Mouse (Mus musculus): Measurements from ENCODE around the gene Rere.
"Not testable (repeated sequence)": the region's sequence is repeated elsewhere in the genome, so short reads cannot be mapped to it uniquely, and the experiment has no call there.

Rere gene

DNA sequence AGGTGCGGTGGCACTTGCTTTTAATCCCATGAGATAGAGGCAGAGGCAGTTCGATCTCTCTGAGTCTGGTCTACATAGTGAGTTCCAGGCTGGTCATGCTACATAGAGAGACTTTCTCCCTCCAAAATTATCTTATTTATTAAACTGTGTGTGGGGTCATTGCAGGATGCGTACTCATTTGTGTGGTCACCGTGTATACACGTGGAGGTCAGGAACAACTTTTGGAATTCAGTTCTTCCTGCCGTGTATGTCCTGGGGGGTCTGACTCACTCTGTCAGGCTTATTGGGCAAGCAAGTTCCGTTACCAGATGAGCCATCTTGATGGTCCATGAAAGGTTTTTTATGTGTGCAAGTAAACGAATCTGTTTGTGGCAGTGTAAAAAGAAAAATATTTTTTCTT is 5.5 kb downstream of the Rere start:
- DNase-seq, result no peak

DNA sequence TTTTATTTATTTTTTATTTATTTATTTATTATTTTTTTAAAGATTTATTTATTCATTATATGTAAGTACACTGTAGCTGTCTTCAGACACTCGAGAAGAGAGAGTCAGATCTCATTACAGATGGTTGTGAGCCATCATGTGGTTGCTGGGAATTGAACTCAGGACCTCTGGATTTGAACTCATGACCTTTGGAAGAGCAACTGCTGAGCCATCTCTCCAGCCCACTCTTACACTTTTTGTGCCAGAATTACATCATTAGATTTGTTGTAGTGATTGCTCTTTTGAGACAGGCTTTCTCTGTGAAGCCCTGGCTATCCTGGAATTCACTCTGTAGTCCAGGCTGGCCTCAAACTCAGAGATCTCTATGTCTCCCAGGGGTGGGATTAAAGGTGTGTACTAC is 6.0 kb downstream of the Rere start:
- not testable (repeated sequence) for DNase-seq

DNA sequence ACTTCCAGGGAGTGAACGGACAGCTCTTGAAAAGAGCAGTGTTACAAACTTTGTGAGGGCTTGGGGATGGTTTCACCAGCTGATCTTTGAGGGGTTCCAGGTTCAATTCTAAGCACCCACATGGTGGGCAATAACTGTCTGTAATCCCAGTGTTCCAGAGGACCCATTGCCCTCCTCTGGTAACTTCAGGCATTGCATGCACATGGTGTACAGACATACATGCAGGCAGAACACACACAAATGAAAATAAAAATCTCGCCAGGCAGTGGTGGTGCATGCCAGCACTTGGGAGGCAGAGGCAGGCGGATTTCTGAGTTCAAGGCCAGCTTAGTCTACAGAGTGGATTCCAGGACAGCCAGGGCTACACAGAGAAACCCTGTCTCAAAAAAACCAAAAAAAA is 10.5 kb downstream of the Rere start:
- no peak for DNase-seq

DNA sequence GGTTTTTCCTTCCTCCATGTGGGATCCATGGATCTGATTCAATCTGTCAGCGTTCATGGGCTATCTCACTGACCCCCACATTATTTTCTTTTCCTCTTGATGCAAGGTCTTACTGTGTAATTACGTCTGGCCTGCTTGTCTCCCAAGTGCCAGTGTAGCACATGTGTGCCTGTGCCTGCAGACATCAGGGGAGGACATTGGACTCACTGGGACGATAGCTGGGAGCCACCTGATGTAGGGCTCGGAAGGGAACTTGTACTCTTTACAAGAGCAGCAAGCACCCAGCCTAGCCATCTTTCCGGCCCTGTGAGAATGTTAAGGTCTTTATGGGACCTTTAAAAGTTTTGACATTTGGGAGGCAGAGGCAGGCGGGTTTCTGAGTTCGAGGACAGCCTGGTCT is 13.4 kb downstream of the Rere start:
- no peak for DNase-seq

DNA sequence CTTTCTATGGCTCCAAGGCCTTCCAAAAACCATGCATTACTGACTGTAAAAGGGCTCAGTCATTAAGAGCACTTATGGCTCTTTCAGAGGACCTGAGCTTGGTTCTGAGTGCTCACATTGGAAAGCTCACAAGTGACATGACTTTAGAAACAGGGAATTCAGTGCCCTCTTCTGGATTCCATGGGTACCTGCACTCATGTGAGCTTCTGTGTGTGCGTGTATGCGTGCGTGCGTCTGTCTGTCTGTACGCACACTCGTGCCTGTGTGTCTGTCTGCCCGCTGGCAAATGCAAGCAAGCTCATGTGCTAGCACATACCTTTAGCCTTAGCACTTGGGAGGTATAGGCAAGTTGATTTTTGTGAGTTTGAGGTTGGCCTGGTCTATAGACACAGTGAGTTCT is 14.5 kb downstream of the Rere start:
- no peak for DNase-seq

DNA sequence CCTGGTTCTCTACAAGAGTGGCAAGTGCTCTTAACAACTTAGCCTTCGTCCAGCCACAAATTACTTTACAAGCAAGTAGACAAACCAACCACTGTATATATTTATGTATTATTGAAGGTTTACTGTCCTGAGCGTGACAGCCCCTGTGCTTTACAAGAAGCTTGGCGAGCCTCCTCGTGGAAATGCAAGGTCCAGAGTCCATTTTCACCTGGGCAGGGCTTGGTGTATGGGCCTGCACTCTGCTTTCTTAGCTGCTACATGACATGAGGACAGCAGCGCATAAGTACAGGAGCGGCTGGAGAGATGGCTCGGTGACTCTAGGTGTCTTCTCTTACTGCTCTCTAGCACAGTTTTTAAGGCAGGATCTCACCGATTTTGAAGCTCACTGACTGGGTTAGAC is 21.3 kb downstream of the Rere start:
- DNase-seq, result no peak

DNA sequence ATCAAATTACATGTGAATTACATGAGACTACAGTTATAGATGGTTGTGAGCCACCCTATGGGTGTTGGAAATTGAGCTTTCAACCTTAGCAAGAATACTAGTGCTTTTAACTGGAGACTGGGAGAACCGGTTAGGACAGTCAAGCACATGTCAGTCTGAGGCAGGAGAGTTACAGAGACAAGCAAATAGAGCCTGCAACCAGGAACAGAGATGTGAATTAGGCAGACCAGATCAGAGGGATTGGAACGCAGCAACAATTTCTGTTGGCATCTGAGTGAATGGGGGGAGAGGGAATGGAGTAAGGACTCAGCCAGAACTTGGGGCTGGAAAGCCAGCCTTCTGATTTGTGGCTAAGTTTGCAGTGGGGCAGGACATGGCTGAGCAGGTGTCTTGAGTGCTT is 25.3 kb downstream of the Rere start:
- no peak for DNase-seq

DNA sequence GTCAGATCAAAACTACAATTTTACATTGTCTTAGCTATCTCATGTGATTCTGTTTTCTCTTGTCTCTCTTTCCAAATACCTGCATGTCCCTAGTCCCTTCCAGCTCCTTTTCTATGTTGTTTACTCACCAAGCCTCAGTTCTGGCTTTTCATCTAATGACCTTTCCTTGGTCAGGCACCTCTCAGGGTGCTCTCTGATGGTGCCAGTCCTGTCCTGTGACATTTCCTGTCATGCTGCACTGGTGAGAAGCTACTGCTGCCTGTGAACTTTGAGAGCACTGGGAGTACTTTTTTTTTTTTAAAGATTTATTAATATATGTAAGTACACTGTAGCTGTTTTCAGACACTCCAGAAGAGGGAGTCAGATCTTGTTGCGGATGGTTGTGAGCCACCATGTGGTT is 25.8 kb downstream of the Rere start:
- DNase-seq, result no peak

DNA sequence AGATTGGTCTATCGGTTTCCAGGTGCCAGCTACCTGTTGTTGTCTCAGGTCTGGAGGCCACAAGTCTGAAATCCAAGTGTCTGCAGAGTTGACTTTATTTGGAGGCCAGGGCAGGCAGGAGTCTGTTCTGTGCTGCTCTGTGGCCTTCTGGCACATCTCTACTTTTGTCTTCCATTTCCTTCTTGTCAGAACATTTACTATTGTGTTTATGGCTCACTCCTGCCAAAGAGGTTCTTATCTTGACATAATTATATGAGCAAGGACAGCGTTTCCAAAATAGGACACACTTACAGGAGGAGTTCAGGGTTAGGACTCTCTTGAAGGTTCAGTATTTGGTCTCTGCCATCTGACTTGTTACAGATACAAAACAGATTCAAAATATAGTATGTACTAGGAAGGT is 30.0 kb downstream of the Rere start:
- DNase-seq, result no peak

DNA sequence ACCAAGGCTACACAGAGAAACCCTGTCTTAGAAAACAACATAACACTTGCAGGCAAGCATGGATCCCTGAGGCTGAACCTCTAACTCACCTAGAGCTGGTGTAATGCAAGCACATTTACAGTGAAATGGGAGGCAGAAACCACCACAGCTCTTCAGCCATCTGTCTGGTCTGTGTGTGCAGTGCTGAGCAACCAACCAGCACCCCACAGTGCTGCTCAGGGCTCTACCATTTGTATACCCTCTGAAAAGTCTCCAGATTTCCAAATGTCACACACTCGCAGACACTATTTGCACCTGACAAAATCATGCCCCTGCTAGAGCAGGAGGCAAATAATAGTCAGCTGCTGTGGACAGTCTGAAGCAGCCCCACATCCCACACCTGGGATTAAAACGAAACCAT is 31.2 kb downstream of the Rere start:
- peak; percentile 61 to 67 for DNase-seq

DNA sequence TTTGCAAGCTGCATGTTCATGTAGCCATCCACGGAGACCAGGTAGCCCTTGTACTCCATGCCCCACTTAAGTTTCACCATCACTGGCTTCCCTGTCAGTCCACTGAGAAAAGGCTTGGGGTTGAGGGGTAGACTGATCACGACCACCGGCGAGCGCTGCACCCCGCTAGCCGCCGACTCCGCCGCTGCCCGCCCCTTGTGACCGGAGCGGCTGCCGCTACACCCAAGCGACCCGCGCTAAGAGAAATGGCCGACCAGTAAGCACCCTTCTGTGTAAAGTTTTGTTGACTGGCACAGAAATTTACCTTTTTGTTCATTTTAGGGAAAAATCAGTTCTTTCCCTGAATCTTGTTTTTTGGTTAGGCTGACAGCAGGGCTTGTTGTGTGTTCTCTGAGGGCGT is 33.9 kb downstream of the Rere start:
- DNase-seq, result peak in 1 of 2 experiments; percentile 32

DNA sequence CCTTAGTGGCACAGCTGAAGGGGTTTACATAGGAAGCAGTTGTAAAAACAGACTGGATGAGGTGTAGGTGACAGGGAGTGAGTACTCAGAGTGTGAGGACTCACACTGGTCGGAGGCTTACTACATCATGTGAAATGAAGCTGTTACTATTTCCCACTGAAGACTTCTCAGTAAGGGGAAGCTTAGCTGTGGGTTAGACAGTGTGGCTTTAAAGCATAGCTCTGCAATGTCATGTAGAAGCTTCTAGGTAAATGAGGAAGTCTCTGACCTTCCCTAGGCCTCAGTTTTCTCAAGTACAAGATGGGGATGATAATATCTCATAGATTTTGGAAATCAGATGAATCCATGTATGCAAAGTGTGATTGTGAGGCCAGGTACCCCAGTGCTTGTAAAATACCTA is 35.1 kb downstream of the Rere start:
- no peak for DNase-seq

DNA sequence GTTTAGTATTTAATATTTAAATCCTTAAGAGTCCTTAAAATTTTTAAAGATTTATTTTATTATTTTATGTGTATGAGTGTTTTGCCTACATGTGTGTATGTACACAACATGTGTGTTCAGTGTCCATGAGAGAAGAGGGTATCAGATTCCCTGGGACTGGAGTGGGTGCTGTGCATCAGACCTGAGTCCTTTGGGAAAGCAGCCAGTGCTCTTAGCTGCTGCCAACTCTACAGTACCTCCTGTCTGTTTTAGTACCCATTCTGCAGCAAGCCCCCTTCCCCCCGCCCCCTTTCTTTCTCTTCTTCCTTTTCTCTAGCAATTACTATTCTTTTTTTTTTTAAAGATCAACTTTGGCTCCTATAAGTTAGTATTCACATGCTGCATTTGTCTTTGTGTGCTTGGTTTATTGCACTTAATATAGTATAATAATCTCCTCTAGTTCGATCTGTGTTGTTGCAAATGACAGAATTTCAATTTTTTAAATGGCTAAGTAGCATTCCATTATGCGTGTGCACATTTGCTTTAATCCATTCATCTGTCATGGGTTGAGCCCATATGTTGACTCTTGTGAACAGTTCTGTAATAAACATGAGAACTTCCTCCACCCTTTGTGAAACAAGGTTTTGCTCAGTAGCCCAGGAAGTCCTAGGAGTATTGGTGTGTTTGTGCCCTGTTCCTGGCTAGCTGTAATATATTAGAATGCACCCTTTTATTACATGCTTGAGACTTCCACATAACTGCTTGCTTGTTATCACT is 43.8 kb downstream of the Rere start:
- DNase-seq, result no peak

DNA sequence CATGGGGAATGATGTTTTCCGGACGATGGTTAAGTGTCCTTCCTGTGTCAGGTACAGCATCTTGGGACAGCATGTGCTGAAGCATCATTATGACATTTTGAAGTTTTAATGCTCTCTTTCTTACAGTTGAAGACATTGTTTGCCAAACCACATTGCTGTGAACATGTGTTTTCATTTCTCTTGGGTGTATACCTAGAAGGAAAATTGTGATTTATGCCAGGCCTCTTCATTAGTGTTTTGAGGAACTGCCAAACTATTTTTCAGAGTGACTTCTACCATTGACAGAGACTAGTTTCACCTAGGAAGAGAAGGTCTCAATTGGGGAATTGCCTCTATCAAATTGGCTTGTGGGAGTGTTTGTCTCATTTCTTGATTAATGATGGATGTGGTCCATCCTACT is 44.6 kb downstream of the Rere start:
- DNase-seq, result no peak

DNA sequence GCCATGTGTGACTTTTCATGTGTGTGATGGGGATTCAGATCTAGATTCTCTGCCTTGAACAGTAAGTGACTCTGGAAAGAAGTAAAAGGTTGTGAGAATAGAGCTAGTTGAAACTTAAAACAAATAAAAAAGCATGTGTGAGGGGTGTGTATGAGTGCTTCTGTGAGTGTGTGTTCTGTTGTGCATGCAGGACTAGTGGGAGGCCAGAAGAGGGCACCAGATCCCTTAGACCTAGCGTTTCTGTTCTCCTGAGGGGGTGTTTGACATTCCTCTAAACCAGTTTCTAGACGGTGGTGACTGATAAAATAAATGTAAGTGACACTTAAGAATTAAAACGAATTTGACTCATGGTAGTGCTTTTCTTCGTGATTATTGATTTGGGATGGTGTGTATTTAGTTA is 46.0 kb downstream of the Rere start:
- DNase-seq, result no peak

DNA sequence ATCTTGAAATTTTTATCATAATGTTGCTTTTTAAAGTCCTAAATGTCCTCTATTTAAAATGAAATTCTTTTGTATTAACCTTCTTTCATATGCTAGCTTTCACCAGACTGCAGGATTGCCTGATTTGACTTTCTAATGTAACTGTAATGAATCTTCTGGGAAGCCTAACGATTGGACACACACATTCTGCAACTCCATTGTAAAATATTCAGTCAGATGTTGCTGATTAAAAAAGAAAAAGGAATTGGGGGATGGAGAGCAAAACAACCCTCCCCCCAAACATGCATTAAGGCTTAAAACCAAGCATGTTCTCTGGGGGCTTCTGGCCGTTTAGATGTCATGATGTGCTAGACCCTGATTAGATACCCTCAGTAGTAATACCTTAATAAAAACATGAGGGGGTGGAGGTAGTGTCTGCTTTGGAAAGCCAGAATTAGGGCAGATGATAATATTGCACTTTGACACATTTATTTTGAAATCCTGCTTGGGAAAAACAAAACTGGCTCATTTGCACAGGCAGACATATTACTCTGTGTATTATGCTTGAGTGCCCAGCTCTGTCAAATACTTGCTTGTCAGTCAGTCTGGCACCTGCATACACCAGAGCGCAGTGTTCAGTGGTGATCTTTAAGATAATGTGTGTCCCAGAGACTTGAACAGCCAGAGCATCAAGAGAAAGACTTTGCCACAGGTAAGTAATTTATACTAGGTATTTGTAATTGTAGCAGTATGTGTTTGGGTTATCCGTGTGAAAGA is 52.7 kb downstream of the Rere start:
- no peak for DNase-seq

DNA sequence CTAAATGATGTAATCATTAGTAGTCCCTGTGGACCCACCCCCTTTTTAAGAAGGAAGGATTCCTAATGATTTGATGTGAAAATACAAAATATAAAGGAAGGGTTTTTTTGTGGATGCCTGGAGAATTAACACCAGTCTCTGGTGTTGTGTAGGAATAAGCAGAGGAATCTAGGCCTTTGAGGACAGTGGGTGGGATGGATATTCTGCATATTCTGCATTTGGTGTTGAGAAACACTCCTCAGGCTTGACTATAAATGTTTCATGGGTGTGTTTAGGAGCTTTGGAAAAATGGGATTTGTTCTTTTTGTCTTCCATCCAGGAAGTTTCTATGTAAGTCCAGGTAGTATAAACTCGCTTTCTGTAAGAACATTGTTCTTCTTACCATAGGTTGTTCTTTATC is 55.8 kb downstream of the Rere start:
- no peak for DNase-seq

DNA sequence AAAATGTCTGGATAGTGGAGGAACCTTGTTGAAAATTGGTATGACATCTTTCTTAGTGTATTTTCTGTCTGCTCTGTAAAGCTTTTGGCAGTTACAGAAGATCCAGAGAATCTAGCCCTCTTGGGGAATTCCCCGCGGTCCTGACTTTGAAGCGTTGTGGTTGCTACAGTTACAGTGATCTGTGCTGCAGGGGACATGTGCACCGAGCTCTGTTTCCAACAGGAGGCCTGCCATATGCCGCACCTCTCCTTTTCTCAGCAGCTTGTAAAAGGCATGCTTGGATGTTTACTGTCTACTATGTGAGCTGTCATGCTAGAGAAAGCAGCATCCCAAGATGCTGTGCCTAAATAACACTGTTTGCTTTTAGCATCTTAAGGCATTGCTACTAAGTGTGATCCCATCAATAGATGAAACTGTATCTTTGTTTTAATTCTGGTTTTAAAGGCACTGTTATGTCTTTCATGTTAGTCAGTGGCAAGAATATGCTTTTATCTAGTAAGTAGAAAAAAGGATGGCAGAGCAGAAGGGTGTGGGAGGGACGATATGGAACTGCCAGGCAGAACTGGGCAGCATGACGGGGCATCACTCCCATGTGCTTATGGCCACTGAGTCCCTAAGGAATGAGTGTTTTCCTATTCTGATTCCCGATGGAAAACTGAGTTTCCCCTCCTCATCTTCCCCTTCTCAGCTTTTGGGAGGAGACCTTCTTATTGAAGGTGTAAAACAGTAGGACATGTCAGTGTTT is 57.6 kb downstream of the Rere start:
- peak; percentile 59 to 68 for DNase-seq

DNA sequence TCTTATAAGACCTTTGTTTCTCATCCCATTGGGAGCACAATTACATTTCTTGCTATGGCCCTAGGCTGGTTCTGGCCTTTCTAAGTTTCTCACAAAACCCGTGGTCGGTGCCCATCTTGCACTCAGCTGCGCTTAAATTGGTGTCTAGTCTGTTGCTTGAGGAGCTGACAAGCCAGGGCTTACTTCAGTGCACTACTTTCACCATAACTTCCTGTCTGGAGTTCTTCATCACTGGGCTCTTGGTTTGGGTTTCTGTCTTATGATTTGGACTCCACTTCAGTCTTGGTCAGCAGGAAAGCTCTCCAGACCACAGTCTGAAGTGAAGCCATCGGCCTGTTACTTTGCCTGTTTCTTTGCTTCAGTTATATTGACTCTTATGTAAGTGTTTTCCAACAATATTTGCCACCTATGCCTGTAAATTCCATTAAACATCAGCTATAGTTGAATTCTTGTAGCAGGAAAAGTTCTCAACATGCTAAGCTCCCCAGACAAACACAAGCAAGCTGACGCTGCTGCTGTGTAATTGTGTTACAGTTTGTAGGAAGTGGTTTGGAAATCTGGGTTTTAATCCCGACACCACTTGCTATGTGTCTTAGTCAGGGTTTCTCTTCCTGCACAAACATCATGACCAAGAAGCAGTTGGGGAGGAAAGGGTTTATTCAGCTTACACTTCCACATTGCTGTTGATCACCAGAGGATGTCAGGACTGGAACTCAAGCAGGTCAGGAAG is 59.5 kb downstream of the Rere start:
- DNase-seq, result no peak

DNA sequence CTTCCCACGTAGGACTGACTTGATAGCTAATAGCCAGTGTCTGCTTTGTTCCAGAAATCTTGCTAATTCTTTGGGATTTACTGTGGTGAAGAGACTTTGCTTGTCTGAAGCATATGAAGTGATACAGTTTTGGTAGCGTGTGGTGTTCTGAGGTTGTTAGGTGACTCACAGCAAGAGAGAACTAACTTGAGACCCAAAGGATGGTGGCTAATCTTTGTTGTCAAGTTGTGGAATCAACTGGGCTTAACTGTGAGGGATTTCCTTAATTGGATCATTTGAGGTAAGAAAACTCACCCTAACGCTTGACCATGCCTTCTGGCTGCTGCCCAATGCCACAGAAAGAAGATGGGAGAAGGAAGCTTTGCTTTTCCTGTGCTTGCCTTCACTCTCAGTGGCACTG is 63.1 kb downstream of the Rere start:
- DNase-seq, result no peak

DNA sequence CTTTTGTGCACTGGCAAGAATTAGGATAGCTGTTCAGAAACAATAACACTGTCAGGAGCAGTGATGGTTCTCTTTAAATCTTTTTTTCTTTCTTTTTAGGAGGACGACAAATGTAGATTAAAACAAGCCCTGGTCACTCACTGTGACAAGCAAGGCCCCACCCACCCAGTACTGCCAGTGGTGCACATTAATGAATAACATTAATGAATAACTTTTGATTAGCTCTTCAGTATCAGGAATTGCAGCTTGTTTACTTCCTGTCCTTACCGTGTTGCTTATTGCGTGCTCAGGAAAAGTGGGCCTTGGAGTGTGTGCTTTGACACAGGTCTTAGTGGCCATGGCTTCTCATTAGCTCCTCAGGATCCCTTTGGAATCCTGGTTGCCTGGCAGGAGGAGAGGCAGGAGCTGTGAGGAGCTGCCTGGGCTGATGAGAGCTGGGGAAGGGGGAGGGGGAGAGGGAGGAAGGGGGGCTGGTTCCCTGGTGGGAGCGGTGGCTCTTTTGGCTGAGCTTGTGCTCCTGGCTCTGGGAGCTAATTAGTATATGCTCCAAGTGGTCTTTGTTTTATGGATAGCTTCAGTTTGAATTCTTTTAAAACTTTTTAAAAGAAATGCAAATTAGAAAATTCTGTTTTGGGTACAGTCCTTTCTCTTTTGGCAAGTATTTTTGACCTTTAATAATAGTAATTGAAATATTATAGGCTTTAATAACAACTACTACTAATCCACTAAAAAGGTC is 65.4 kb downstream of the Rere start:
- DNase-seq, result no peak

DNA sequence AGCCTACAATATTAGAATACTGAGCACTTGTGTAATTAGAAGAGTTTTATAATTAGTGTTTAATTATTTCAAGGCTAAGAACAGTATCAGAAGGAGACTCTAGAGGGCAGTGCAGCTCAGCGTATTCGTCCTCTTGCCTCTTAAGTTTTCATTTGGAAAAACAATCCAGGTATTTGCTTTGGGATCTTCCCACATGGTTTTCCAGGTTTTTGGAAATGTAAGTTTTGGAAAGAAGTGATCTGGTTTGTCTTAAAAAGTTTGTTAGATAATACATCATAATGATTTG is 65.9 kb downstream of the Rere start:
- DNase-seq, result peak; percentile 22 to 37

DNA sequence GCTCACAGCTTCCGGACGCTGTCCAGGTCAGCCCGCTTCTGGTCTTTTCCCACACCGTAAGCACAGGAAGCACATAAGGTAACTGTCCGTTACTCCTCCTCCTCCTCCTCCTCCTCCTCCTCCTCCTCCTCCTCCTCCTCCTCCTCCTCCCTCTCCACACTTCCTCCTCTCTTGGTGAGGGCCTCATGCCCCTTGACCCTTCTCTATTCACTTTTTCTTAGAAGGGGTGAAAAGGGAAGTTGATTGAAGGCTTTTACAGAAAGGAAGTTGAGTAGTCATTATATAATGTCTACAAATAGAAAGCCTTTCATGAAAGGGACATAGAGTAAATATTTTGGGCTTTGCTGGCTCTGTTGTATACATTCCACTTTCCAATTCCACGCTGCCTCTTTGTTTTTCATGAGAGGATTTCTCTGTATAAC is 68.2 kb downstream of the Rere start:
- no peak for DNase-seq
